Mouse (Mus musculus): ENCODE data around the gene Iqgap3.

Iqgap3 gene

DNA sequence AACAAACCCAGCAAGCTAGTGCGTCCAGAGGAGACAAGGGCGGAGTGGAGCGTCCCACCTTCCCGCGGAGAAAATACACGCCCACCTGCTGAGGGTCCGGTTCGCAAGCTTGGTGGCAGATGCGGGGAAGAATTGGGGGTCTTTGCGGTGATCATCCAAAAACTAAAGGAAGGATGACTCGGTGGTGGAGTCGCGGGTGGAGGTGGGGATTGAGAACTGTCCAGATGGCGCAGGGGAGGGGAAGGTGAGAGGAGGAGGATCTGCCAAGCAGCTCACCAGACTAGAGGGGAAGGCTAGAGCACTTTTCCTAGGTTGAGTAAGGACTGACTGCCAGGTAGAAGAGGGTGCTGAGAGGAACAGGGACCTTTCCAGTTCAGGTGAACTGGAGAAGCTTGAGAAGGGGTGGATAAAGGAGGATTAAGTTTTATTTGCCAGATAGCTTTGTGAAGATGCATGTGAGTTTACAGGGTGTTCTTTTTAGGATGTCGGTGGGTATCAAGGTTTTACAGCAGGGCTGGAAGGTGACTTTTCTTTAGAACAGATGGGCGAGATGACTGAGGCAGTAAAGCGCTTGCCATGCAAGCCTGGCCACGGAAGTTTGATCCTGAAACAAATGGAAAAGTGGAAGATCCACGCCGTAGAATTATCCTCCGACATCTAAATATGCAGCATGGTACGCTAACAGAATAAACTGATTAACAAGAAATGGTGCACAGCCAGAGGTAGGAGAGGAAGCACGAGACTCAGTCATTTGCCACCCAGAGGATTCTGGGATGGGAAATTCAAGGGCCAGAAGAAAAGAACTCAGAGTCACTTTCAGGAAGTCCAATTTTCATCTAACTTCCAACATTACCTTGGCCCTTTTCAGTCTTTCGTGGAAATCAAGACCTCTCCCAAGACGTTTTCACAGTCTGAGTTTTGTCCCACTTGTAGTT is 57.7 kb downstream of the Iqgap3 start:
- DNase-seq = peak; percentile 55

DNA sequence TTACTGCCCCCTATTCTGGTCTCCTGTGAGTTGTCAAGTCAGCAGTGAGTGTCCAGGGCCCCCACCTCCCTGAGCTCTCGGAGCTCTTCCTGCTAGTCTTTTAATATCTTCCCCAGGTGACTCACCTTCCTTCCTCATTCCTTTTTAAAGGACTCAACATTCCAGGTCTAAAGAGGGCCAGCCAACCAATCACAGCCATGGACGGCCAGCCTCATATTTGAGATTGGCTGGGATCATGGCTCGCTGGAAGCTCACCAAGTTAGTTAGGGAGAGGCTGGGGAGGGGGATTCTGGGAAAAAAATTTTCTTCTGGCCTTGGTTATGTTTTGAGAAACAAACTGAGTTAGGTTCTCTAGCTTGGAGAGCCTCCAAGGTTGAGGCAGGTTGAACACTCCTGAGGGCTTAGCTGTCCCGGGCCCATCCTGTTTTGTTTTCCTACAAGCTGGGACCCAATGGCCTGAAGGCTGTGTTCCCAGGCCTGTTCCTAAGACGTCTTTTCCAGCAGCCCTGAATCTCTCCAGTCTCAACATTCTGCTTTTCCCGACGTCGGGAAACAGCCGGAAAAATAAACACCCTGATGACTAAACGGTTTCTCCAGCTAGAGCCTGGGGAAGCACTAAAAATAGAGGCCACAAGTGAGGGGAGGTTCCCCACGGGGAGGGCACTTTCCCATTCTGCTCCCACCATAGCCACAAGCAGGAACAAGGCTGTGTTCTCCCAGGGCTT is 58.6 kb downstream of the Iqgap3 start:
- DNase-seq = no peak

DNA sequence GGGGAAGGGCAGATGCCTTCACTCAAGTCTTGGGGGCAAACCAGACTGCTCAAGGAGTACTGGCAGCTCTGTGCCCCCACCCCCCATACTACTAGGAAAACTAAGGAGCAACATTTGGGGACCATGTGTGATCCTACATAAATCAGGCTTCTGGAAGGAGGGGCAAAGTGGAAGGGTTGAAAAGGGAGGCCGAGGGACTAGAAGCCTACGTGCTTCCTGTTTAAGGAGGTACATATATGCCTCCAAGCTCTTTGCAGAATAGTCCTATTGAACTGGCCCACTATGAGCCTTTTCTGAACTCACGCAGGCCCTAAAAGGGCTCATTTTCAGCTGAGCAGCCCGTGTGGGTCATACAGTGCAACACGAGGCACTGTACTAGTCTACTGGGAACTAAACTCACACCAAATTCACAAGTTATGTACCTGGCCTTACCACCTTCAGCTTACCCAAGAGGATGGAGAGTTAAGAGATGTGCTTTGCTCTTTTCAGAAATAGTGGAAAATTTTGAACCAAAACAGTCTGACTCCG is 59.2 kb downstream of the Iqgap3 start:
- DNase-seq = no peak

DNA sequence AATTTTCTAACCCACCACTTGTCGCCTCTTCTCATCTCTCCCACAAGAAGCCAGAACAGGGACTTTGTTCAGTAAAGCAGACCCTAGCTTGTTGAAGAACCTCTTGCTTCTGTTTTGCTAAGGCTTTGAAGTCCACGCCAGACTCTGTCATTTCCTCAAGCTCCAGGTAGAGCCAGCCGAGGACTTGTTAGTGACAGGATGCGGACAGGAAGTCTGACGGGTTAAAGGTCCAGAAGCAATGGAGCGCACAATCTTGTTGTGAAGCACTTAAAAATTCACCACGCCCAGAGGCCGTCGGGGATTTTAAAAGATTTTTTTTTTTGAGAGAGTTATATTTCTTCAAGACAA is 59.6 kb downstream of the Iqgap3 start:
- DNase-seq = no peak

DNA sequence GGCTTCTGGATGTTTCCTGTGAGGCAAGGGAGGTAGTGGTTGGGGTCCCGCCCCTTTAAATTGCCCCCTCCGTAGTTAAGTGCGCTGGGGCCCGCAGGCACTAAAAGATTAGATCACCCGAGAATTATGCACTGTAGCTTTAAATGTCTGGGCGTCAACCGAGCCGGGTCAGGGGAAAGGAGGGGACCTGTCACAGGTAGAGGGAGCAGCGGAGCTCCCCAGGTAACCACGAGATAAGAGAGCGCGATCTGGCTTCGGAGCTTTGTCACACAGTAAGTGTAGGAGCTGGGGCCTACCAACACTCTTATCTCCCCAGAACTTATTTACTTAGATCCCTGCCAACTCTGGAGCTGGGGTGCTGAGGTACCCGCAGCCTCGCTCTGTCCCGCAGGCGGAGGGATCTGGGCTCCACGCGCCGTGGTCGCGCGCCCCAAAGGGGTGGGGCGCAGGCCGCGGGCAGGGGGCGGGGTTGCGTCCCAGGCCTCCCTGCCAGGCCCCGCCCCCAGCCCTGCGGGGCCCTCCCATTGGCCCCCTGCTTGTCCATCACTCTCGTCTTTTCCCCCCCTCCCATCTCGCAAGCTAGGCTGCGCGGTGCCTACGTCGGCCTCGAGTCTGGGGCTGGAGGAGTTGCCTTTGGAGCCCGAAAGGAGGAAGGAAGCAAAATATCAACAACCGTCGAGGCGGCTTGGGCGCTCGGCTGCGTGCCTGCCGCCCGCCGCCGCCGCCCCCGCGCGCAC is 60.2 kb downstream of the Iqgap3 start, which contains the start of gene Mef2d:
TSS of gene Mef2d (plus strand) at position 586 of the 737 bp plus-strand sequence.
- peak; percentile 99 for DNase-seq

DNA sequence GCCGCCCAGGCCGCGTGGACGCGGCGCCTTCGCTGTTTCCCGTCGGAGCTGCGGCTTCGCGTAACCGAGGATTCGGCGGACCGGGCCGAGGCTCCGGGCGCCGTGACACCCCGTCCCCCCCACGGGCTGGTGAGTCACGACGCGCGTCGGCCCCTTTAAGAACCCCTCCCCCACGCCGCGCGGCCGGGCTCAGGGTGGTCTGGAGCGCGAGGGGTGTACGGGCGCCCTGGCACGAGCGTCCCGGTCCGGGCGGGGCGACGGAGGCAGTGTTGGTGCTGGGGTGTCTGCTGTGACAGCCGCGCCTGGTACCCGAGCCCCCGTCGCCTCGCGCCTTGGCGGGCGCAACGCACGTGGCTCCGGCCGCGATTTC is 60.8 kb downstream of the Iqgap3 start:
- no peak for DNase-seq

DNA sequence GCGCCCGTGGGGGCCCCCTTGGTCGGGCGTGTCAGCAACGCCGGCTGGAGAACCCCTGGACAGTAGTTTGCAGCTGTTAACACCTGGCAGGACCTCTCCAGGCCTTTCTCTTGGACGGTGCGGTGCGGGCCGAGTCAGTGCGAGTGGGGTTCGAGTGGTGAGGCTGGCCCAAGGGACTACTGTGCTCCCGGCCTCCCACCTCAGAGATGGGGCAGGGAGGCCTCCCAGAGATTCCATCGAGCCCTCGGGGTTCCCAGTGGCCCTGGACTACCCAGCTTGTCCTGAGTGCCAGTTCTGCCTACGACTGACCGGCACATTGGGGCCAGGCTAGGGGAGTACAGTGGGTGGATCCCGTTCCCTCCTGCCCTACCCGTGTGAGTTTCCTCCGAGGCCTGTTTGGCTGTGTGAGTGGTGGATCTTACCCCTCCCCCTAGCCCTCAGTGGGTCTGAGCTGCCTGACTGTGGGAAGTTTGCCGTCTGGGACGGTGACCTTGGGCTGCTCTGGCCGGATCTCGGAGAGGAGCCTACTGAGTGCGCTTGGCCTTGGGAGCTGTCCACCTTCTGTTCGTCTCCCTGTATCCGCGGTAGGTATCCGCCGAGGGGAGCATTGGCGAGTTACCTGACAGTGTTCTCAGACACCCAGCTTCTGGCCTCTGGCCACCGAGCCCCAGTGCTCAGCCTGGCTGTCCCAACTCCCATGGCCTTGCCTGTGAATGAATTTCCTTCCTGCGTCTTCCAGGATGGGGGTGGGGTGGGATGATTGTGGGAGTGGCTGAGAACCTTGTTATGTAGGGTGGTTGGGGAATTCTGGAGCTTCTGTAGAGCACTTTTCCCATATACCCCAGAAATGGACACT is 61.4 kb downstream of the Iqgap3 start:
- peak; percentile 62 for DNase-seq

DNA sequence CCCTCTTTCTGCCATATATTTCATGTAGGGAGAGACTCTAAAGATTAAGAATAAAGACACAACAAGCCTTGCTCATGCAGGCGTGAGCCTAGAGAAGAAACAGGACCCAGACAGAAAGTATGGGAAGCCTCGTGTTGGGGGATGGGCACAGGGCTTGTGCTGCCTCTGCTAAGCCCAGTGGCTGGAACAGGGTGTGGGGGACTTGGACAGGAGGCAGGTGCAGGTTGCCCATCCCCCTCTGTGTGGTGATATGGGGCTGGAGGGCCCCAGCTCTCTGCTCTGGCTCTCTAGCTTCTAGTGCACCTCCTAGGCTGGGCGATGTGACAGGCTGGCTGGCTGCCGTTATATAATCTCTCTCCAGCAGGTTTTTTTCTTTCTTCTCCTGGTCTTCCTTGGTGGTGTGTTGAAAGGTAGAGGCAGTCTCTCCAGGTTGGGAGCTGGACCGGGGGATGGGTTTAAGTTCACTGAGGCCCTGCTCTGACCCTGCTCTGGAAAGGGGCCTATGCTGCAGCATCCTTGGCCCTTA is 62.3 kb downstream of the Iqgap3 start:
- DNase-seq = peak; percentile 65

DNA sequence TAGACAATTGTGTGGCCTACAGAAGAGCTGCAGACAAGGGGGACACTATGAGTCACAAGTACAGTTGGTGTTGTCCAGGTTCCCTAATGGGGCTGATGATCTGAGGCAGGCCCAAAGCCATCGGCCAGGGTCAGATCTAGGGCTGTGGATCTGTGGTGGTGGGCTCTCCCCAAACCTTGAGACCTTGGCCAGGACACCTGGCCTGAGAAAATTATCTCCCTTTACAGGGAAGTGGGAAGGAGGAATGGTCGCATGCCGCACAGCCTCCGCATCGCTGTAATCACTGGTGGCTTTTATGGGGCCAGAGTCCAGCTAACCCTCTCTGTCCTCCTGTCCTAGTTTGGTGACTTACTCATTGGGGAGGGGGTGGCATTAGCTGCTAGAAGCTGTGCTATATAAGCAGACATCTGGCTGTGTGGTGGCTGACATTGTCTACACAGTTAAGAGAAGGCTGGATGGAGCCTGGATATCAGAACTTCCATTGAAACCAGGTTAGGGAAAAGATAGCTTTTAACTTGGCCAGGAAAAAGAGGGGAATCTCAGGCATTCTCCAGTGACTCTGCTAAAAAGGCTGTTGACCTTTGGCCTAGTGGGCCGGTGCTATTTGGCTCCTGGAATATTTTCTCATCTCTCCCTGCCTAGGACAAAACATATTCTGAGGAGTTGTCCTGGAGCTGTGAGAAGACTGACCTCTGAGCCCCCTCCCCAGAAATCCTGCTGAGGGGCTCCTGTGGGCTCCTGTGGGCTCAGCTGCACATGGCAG is 63.1 kb downstream of the Iqgap3 start:
- DNase-seq = no peak

DNA sequence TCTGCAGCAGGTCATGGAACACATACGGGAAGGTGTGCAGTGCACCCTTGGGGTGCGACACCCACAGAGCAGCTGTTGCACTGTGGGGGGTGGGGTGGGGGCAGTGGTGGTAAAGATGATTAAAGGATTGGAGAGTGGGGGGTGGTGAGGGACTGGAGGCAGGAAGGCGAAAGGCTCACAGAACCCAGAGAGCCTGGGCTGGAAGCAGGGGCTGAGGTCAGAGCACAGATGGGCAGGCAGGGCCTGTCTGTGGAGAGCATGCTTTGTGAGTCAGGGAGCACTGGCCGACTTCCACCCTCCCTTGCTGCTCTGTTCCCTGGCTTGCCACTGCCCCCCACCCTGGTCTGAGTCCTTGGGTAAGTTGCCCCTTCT is 63.6 kb downstream of the Iqgap3 start:
- DNase-seq = peak; percentile 76

DNA sequence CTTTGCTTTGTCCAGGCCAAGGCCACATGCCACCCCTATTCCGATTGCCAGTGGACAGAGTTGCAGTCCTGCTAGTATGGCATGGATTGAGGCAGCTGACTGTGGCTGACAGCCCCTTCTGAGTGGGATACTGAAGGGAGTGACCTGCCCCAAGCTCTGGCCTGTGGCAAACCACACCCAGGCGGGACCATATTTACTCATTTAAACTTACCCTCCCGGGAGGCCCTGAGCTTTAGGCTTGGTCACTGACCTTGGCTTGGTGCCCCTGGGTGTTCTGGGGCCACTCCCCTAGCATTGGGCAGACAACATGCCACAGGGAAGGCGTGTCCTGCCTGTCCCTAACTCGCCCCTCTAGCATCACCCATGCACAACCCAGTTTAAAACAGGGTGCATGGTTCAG is 64.2 kb downstream of the Iqgap3 start:
- no peak for DNase-seq

DNA sequence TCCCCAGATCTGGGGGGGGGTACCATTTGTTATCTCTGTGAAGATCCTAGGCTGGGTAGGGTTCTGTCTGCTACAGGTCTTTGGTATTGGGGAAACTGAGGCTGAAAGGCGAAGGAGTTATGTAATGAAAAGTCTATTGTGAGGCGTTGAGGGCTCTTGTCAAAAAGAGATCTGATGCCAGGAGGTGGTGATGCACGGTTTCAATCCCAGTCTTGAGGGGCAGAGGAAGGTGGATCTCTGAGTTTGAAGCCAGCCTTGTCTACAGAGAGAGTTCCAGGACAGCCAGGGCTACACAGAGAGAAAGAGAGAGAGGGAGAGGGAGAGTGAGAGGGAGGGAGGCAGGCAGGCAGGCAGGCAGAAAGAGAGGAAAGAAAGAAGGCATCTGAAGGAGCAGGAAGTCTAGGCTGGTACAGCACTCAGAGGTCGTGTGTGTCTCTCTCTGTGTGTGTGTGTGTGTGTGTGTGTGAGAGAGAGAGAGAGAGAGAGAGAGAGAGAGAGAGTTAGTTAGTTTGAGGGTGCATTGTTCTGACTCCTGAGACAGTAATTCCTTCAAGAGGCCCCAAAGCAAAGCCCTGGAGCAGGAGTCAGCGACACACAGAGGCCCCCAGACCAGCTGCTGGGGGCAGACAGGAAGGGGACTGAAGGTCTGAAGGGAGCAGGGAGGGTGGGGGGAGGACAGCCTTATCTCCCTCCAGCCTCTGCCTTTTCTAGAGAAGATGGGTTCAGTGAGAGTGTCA is 64.8 kb downstream of the Iqgap3 start:
- DNase-seq = no peak

DNA sequence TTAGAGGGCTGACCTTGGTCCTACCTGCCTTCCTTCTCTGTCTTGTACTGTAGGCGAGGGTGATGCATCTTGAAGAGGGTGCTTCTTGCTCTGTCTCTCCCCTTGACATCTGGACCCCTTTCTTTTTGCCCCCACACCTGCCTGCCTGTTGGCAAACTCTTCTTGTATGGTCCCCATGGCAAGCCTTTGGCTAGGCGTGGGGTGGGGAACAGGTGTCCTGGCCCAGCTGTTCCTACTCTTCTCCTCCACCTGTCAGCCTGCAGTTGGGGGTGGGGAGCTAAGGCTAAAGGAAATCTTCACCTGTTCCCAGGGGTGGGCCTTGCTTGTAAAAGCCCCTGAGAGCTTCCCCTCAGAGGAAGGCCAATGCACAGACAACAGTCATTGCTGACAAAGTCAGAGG is 65.7 kb downstream of the Iqgap3 start:
- DNase-seq = no peak

DNA sequence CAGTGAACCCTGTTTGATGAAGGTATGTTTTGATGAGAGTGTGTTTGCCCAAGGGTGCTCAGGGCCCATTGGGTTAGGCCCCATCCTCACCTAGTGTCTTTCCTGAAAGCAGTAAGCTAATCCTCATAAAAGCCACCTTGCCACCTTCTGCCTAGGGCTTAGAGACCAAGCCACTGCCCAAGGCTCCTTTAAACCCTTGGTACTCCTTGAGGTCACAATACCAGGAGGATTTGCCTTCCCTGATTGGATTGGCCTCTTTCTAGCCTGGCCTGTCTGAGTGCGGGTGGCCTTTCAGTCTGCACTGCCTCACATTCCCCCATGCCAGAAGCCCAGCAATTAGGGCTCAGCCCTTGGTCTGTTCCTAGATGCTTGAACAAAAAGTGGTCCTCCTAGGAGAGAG is 66.1 kb downstream of the Iqgap3 start:
- peak; percentile 75 for DNase-seq

DNA sequence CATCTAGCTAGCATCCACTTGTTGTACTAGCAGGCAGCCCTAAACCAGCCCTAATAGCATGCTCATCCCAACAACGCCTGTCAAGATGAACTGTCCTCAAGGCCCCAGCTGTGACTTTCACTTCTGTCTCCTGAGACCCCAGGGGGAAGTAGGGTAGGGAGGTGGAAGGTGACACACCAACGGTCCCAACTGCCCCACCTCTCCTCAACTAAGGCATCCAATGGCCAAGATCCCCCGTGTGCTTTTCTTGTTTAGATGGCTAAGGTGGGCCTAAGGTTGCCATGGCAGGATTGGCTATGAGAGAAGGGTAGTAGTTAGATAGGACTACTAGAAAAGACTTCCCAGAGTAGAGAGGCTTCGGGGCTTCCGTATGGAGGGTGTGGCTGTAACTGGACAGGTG is 66.6 kb downstream of the Iqgap3 start:
- no peak for DNase-seq

DNA sequence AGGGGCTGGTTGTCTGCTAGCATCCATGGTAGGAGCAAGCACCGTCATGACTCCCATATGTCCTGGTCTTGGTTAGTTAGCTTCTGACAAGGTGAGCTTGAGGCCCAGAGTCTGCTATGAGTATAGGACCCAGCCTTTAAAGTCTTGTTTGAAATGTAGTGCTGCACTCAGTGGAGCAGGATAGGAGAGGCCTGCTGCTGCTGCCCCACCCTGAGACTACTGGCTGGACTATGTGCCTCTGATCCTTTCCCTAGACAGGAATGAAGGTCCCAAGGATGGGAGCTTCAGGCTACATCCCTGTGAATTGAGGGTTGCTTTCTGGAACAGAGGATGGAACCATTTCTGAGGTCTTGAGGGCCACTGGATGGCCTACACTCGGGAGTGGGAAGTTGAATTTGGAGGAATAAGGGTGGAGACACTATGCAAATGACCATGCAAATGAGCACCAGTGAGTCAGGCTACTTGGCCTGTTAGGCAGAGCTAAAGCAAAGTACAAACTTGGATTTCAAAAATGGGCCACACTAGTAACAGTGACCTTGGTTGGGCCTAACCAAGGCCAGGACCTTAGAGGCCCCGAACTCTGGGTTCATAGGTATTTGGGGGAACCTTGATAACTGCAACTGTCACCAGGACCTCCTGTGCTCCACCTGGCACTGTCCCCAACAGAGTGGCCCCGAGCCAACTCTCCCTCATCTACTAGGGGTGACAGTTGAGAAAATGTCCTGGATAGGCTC is 67.2 kb downstream of the Iqgap3 start:
- no peak for DNase-seq

DNA sequence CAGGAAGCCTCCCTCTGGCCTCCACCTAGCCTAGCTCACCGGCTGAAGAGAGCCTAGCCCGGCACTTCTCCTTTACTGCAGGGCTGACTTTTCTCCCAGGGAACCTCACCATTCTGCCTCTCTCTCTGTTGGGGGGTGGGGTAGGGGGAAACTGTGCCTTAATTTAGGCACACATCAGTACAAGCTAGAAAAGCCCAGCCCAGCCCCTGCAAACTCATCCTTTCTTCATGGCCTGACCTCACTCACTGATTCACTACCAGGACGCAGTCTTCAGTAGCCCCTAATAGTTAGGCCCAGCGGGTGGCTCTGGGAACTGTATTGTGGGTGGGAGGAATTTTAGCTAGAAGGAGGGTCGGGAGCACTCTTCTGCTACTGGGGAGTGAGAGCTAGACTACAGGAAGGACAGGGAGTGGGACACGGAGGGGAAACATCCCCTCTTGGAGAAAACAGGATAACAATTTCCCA is 67.8 kb downstream of the Iqgap3 start:
- no peak for DNase-seq

DNA sequence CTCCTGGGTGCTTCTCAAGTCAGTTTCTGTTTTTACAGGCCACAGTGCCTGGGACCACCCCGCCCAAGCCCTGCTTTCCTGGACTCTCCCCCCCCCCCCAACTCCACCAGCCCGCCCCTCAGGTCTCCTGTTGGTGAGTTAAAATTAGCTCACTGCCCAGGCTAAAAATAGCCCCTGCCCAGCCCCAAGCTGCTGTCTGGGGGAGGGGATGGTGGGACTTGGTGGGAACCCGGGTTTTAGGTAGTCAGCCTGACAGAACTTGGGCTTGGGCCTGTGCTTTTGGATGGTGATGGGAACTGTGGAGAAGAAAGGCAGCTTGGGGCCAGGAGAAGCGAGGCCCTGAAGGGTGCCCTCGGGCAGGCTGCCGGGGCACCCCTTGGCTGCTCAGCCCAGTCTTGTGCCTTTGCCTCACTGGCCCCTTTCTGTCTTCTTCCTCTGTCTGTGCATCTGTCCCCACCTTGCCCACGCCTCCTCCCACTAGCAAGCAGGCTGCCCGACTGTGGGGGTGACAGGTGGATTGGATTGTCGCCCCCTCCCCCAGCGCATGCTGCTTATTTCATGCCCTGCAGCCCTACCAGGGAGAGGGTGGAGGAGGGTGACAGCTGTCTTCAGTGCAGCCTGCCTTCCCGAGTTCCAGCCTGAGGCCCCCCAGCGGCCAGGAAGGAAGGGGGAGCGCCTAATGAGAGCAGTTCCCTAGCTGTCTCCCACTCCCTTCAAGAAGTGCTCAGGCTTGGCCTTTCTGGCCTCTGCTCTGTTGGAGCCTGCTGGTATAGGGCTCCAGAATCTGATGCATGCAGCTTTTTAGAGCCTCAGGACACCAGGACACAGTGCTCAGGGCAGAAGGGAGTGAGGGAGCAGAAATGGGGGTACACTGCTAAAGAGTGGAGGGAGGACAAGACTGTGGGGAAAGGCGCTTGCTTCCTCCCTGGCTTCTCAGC is 68.6 kb downstream of the Iqgap3 start:
- DNase-seq = peak; percentile 80

DNA sequence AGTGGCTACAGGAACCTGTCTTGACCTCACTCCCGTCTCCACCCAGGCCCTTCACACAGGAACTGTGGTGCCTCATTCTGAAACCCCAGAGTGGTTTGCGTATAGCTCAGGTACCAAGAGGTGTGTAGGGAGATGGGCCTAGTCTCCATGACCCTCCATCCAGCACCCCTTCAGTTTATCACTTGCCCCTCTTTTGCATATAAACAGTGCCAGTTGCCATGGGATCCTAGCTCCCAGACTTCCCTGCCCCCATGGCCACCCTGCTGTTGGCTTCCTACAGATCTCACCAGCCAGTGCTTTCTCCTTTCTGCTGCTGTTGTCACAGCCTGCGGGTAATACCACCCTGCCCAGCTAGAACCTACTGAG is 69.2 kb downstream of the Iqgap3 start:
- DNase-seq = no peak
